Mouse (Mus musculus) midbrain, embryonic 13.5 days (tissue): Measurements from ENCODE around the gene Acss2. TPM values are rescaled to one million over a fixed set of nuclear protein-coding genes. Genes with fewer than 3 reads are reported as not detected.
A peak's percentile ranks its signal among the peaks of the same experiment; 100 is the strongest.
"Not testable (repeated sequence)": the region's sequence is repeated elsewhere in the genome, so short reads cannot be mapped to it uniquely, and the experiment has no call there.

Experiments
- ATAC-seq: fragments of 200-750 bp; cut with Nextera tagmentation; 2 replicates; pipeline ENCODE4 v1.8.0; 2017; ENCODE audit warnings: mild to moderate bottlenecking, moderate TSS enrichment, moderate library complexity
- H3K27ac ChIP-seq: fragments of 300-500 bp; sonication (generic); 2 replicates; pipeline ENCODE4 v1.5.1; 2015; ENCODE audit warnings: inconsistent platforms, mild to moderate bottlenecking, moderate library complexity
- H3K27me3 ChIP-seq: fragments of 300-500 bp; sonication (generic); 2 replicates; pipeline ENCODE4 v1.6.1; 2015; ENCODE audit warnings: mild to moderate bottlenecking, inconsistent platforms
- H3K36me3 ChIP-seq: fragments of 300-500 bp; sonication (generic); 2 replicates; pipeline ENCODE4 v1.6.1; 2015; ENCODE audit warnings: mild to moderate bottlenecking, inconsistent platforms
- H3K4me1 ChIP-seq: fragments of 300-500 bp; sonication (generic); replicated peaks from 2 replicates; pipeline ENCODE4 v1.6.1; 2015; ENCODE audit warnings: inconsistent platforms
- H3K4me2 ChIP-seq: fragments of 300-500 bp; sonication (generic); replicated peaks from 2 replicates; pipeline ENCODE4 v1.6.1; 2015; ENCODE audit warnings: moderate library complexity, mild to moderate bottlenecking, inconsistent platforms
- H3K4me3 ChIP-seq: fragments of 300-500 bp; sonication (generic); replicated peaks from 2 replicates; pipeline ENCODE4 v1.5.1; 2015; ENCODE audit warnings: mild to moderate bottlenecking, inconsistent platforms
- H3K9ac ChIP-seq: fragments of 300-500 bp; sonication (generic); replicated peaks from 2 replicates; pipeline ENCODE4 v1.6.1; 2015; ENCODE audit warnings: mild to moderate bottlenecking, inconsistent platforms
- H3K9me3 ChIP-seq: fragments of 300-500 bp; sonication (generic); 2 replicates; pipeline ENCODE4 v1.6.1; 2016; ENCODE audit warnings: mild to moderate bottlenecking, inconsistent platforms
- WGBS: fragments of 180-500 bp; shearing (Covaris S2); methylation state at CpG from one replicate; pipeline ENCODE4 v1.1.7; 2015; 5-methylcytosine and 5-hydroxymethylcytosine counted together
- polyA plus RNA-seq: library from polyadenylated mRNA; unstranded; fragments of >200 nt; fragmentation: Nextera tagmentation; extraction: Ambion mirVana; gene quantifications from 2 replicates; pipeline ENCODE4 v1.2.1, GENCODE M21; 2015

Gene Acss2
- polyA plus RNA-seq, 1 experiment from 2014 or later: 28.0 TPM

GRCm38 (mm10) chr2:155603707-155604106 lies 86.0 kb downstream of the Acss2 start:
- Histone ChIP-seq H3K27ac (no peak overlapping the region), H3K9ac (no peak overlapping the region), H3K4me3 (no peak overlapping the region), H3K27me3 (0 out of 2 replicates have a peak, but pooled peaks cover 2% of the 10 kb centered on the region), H3K4me1 (no peaks in the 10 kb centered on the region), H3K9me3 (no peaks in the 10 kb centered on the region), H3K36me3 (no peaks in the 10 kb centered on the region), H3K4me2 (no peak overlapping the region)
- WGBS: 64% methylated on average over 3 of the region's 3 CpGs
- ATAC-seq: no peak

DNA sequence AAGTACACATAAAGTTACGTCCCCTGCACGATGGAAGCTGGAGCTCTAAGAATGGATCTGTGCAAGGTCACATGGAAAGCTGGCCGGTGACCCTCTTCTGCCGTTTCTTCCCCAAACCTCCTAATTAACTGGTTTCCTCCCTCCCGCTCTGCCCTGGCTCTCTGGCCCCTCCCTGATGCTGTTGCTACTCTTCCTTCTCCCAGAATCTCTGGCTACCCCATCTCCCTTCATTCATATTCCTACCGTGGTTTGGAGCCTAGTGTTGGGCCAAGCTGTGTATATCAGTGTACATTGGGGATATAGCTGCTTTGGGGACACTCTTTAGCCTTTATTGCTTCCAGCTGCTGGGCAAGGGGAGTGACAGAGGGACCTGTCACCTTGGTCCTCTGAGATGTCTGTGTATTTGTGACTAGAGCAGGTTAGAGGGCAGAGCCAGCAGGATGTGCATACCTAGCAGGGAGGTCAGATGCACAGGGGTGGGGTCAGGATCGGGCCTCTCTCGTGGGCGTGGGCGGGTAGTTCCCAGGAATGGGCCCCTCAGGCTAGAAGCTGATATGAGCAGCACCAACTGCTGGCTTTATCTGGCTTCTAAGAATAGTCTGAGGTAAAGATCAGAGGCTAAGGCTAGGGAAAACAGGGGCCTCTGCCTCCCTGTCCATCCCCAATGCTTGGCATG lies 87.0 kb downstream of the Acss2 start:
- Histone ChIP-seq H3K9ac (no peak overlapping the region), H3K4me3 (no peak overlapping the region), H3K4me2 (no peak overlapping the region), H3K27me3 (no peaks in the 10 kb centered on the region), H3K9me3 (no peaks in the 10 kb centered on the region), H3K4me1 (no peaks in the 10 kb centered on the region), H3K27ac (no peak overlapping the region), H3K36me3 (no peaks in the 10 kb centered on the region)
- ATAC-seq: no peak
- 66% methylated on average over 10 of the region's 10 CpGs for WGBS

- not testable (repeated sequence) for H3K4me2 ChIP-seq, H3K4me1 ChIP-seq, ATAC-seq, H3K36me3 ChIP-seq, H3K27ac ChIP-seq, H3K9me3 ChIP-seq, H3K27me3 ChIP-seq, H3K9ac ChIP-seq, H3K4me3 ChIP-seq
- WGBS: 84% methylated on average over 4 of the region's 4 CpGs
These were observed 87.5 kb downstream of the Acss2 start for GRCm38 (mm10) chr2:155605236-155605589.

GRCm38 (mm10) chr2:155606360-155606759 lies 88.6 kb downstream of the Acss2 start:
- 84% methylated on average over 4 of the region's 4 CpGs for WGBS
- no peak for ATAC-seq
- no peaks in the 10 kb centered on the region for H3K36me3 ChIP-seq
- H3K4me3 ChIP-seq: no peak overlapping the region
- H3K9me3 ChIP-seq: no peaks in the 10 kb centered on the region
- no peaks in the 10 kb centered on the region for H3K4me1 ChIP-seq
- H3K4me2 ChIP-seq: no peak overlapping the region
- H3K27ac ChIP-seq: no peak overlapping the region
- H3K9ac ChIP-seq: no peak overlapping the region
- no peaks in the 10 kb centered on the region for H3K27me3 ChIP-seq

DNA sequence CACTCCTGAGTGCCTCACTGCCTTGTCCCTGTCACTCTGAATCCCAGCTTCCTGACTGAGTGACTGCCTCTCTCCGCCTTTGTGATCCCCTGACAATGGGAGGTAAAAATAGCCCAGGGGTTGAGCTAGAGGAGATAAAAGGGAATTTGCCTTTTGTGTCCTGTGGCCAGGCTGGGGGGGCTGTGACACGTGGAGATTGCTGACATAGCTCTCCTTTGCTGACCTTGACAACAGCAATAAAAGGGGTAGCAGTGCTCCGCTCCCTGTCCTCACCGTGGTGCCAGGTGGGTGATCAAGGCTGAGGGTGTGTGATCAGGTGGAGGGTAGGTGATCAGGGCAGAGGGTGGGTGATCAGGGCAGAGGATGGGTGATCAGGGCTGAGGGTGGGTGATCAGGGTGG lies 93.2 kb downstream of the Acss2 start, which contains the start of gene Myh7b:
TSS of gene Myh7b (plus strand) at position 235 of the 400 bp plus-strand sequence.
- no peak within 1 kb of the TSS for H3K27ac ChIP-seq
- no peaks in the 10 kb centered on the region for H3K36me3 ChIP-seq
- WGBS: 34% methylated on average over 4 of the region's 4 CpGs
- no peak within 1 kb of the TSS for H3K4me3 ChIP-seq
- no peaks in the 10 kb centered on the region for H3K27me3 ChIP-seq
- no peaks in the 10 kb centered on the region for H3K9me3 ChIP-seq
- H3K4me1 ChIP-seq: peaks cover 8% of the 10 kb centered on the region
- ATAC-seq: no peak
- H3K9ac ChIP-seq: no peak within 1 kb of the TSS
- H3K4me2 ChIP-seq: no peak within 1 kb of the TSS

GRCm38 (mm10) chr2:155611834-155612550 lies 94.2 kb downstream of the Acss2 start:
- Histone ChIP-seq H3K27ac (no peak overlapping the region), H3K9me3 (no peaks in the 10 kb centered on the region), H3K36me3 (no peaks in the 10 kb centered on the region), H3K27me3 (no peaks in the 10 kb centered on the region), H3K4me1 (peaks cover 8% of the 10 kb centered on the region), H3K4me2 (no peak overlapping the region), H3K9ac (no peak overlapping the region), H3K4me3 (no peak overlapping the region)
- ATAC-seq: no peak
- WGBS: 87% methylated on average over 9 of the region's 9 CpGs

GRCm38 (mm10) chr2:155613326-155613755 lies 95.6 kb downstream of the Acss2 start:
- no peaks in the 10 kb centered on the region for H3K27me3 ChIP-seq
- no peak overlapping the region for H3K27ac ChIP-seq
- no peaks in the 10 kb centered on the region for H3K36me3 ChIP-seq
- H3K9ac ChIP-seq: no peak overlapping the region
- WGBS: 6% methylated on average over 20 of the region's 20 CpGs
- peak overlapping the region; percentile 25 for H3K4me3 ChIP-seq
- H3K9me3 ChIP-seq: no peaks in the 10 kb centered on the region
- ATAC-seq: peak; percentile 77
- H3K4me2 ChIP-seq: peak overlapping the region; percentile 52
- H3K4me1 ChIP-seq: peaks cover 8% of the 10 kb centered on the region

DNA sequence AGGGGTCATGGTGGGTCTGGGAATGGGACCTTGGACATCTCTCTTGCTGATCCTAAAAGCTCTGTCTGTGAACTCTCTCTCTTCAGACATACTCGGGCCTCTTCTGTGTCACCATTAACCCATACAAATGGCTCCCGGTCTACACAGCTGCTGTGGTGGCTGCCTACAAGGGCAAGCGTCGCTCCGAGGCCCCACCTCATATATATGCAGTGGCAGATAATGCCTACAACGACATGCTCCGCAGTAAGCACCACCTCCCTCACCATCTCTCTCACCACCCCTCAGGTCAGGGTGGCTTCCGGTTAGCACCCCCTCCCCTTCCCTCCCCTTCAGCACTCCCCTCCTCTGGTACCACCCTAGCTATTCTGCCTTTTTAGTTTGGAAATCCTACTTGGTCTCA lies 96.2 kb downstream of the Acss2 start:
- Histone ChIP-seq H3K9me3 (no peaks in the 10 kb centered on the region), H3K4me2 (peak overlapping the region; percentile 52; the same call in 1 of the 2 replicates), H3K9ac (no peak overlapping the region), H3K27ac (no peak overlapping the region), H3K27me3 (no peaks in the 10 kb centered on the region), H3K4me1 (peaks cover 8% of the 10 kb centered on the region), H3K36me3 (no peaks in the 10 kb centered on the region), H3K4me3 (no peak overlapping the region)
- WGBS: 65% methylated on average over 8 of the region's 8 CpGs
- no peak for ATAC-seq

GRCm38 (mm10) chr2:155616971-155617370 lies 99.2 kb downstream of the Acss2 start:
- H3K4me2 ChIP-seq: no peak overlapping the region
- no peak overlapping the region for H3K27ac ChIP-seq
- H3K36me3 ChIP-seq: no peaks in the 10 kb centered on the region
- H3K27me3 ChIP-seq: no peaks in the 10 kb centered on the region
- ATAC-seq: no peak
- WGBS: 56% methylated on average over 6 of the region's 6 CpGs
- H3K9ac ChIP-seq: no peak overlapping the region
- H3K9me3 ChIP-seq: no peaks in the 10 kb centered on the region
- no peak overlapping the region for H3K4me3 ChIP-seq
- H3K4me1 ChIP-seq: peaks cover 8% of the 10 kb centered on the region

DNA sequence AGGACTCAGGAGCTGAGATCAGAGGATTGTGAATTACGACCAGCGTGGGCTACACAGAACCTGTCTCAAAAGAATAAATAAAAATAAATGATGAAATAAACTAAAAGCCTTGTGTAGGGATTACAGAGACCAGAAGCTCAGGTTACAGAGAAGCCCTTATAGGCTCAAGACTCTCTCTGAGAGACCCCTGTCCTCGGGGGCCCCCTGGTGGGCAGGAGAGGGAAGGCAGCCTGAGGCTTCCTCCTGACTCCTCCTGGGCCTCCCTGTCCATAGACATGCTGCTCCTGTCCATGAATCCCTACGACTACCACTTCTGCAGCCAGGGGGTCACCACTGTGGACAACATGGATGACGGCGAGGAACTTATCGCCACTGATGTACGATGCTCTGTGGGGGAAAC lies 102.1 kb downstream of the Acss2 start:
- no peaks in the 10 kb centered on the region for H3K36me3 ChIP-seq
- ATAC-seq: peak; percentile 68
- no peaks in the 10 kb centered on the region for H3K9me3 ChIP-seq
- no peak overlapping the region for H3K4me2 ChIP-seq
- H3K4me3 ChIP-seq: no peak overlapping the region
- H3K27me3 ChIP-seq: 0 out of 2 replicates have a peak, but pooled peaks cover 3% of the 10 kb centered on the region
- H3K4me1 ChIP-seq: no peaks in the 10 kb centered on the region
- WGBS: 18% methylated on average over 8 of the region's 8 CpGs
- no peak overlapping the region for H3K9ac ChIP-seq
- H3K27ac ChIP-seq: no peak overlapping the region

DNA sequence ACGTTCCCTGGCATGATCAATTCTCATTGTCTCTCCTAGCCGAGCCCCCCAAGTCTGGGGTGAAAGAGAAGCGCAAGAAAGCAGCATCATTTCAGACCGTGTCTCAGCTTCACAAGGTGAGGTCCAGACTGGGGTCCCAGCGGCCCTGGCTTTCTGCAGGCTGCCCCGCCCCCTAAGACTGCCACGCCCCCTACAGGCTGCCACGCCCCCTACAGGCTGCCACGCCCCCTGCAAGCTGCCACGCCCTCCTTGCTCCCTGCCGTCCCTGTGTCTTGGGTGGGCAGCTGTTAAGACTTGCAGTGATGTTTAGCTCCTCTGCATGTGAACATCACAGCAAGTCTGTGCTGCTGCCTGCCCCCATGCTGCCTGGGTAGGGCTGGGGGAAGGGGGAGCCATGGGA lies 104.9 kb downstream of the Acss2 start:
- H3K4me3 ChIP-seq: no peak overlapping the region
- 0 out of 2 replicates have a peak, but pooled peaks cover 6% of the 10 kb centered on the region for H3K4me1 ChIP-seq
- no peak overlapping the region for H3K27ac ChIP-seq
- H3K36me3 ChIP-seq: no peaks in the 10 kb centered on the region
- WGBS: 28% methylated on average over 11 of the region's 11 CpGs
- no peak for ATAC-seq
- H3K9me3 ChIP-seq: no peaks in the 10 kb centered on the region
- H3K9ac ChIP-seq: no peak overlapping the region
- peaks cover 22% of the 10 kb centered on the region for H3K27me3 ChIP-seq
- H3K4me2 ChIP-seq: no peak overlapping the region

DNA sequence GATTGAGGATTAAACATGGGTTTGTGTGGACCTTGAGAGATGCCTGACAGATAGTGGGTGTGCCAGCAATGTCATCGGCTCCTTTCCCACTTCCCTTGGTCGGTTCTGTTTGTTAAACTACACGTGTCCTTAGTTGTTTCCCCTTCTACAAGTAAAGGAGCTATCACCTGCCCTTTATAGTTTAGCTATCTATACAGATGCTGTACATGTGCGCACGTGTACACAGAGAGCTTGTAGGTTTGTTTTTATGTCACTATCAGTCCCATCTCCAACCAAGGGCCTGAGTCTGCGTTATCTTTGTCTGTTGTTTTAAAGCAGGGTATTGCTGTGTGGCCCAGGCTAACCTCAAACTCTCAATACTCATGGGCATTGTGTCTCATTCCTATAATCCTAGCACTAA lies 106.2 kb downstream of the Acss2 start:
- Histone ChIP-seq H3K9ac (no peak overlapping the region), H3K27me3 (peaks cover 36% of the 10 kb centered on the region), H3K4me1 (peaks cover 9% of the 10 kb centered on the region), H3K4me2 (no peak overlapping the region), H3K4me3 (no peak overlapping the region), H3K9me3 (no peaks in the 10 kb centered on the region), H3K27ac (no peak overlapping the region), H3K36me3 (peaks cover 6% of the 10 kb centered on the region; the same call in 1 of the 2 replicates)
- WGBS: 89% methylated on average over 6 of the region's 6 CpGs
- ATAC-seq: no peak
